Mouse (Mus musculus): ENCODE results near the gene Gm10521. TPM values are rescaled to one million over a fixed set of nuclear protein-coding genes. Genes with fewer than 3 reads are reported as not detected.
"Not testable (repeated sequence)": the region's sequence is repeated elsewhere in the genome, so short reads cannot be mapped to it uniquely, and the experiment has no call there.

The Gm10521 gene
- under 1 TPM; 0.10 to 0.51 TPM for total RNA-seq (2021)
- long read RNA-seq, experiment 1, result 0 reads
- long read RNA-seq, experiment 2, result 0 reads

DNA sequence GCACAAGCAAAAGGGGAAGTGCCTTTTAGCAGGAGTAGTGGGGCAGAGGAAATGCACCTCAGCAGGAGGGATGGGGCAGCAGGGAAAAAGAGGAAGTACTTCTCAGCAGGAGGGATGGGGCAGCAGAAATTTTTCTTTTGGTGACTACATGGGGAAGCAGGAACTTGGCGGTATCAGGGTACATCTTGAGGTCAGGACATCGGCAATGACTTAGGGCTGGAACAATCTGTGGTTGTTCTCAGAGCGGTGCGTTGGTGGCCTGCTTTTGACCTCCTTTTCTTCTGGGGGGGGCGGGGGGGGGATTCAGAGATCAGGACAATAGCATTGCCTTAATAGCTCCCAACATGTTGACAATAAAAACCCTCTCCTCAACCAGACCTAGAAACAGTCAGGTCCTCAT lies at the start of gene Gm10521:
Gm10521 (plus strand) TSS at position 301 of the 400 bp plus-strand sequence.
- not testable (repeated sequence) for DNase-seq (ENCODE audit: low spot score in 2 of 2)

DNA sequence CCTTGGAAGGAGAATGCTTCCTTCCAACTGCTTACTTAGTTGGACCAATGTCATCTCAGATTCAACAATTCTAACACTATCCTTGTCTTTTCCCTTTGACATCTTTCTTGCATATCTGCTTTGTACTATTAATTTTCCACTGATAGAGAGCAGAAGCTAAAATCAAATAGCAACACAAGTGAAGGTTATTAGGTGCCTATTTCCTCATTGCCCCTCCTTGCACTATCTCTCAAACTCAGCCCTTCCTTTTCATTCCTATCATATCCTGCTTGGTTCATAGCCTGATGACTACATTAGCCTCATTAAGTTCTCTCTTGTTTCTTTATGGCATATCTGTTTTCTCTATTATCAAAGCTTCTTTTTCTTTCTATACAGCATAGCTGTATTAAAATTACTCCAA lies 47.3 kb upstream of the Gm10521 start:
- DNase-seq (ENCODE audit: low spot score in 2 of 2), result no peak

DNA sequence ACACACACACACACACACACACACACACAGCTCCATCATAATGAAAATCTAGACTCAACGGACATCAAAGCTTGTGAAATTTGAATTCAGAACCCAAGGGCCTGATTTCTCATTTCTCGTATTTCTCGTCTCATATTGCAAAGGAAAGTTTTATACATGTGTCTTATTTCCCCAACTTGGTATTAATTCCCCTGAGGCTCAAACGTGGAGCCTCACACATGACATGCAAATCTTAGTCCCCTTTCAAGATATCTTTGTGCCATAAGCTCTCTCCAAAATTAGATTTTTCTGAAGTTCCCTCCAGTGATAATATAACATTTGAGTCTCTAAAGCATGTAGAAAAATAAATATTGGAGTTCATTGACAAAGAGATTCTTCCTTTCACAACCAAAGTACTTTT lies 46.7 kb upstream of the Gm10521 start:
- no peak for DNase-seq (ENCODE audit: low spot score in 2 of 2)

DNA sequence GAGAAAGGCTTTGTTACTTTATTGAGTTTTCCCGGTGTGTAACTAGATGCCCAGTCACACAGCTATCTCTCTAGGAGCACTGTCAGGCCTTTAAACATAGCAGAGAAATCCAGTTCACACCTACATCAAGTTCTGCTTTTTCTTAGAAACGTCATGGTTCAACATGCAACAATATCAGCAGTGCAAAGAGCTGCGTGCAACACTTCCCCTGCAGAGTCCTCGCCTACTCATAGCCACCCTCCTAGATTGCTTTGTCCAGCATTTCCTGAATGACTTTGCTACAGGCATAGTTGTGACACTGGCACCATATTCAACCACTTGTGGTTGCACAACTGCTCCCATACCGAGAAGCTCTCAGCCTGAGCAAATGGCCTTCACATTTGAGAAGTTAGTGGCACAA lies 46.0 kb upstream of the Gm10521 start:
- no peak for DNase-seq (ENCODE audit: low spot score in 2 of 2)

DNA sequence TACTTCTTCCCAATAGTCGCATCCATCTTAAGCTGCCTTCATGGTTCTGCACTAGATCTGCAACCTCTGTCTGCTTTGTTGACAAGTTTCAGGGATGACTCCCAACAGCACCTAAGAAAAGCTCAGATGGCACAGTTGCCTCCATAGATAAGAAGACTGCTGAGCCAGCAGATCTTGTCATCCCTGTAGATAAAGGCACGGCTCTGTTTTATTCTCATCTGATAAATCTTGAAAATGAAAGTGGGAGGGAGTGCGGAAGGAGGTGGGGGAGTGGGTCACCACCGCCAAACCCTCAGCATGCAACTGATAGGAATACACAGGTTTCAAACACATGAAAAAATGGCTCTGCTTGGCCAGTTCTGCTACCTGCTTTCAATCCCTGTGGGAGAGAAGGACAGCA lies 30.0 kb upstream of the Gm10521 start:
- no peak for DNase-seq (ENCODE audit: low spot score in 2 of 2)

DNA sequence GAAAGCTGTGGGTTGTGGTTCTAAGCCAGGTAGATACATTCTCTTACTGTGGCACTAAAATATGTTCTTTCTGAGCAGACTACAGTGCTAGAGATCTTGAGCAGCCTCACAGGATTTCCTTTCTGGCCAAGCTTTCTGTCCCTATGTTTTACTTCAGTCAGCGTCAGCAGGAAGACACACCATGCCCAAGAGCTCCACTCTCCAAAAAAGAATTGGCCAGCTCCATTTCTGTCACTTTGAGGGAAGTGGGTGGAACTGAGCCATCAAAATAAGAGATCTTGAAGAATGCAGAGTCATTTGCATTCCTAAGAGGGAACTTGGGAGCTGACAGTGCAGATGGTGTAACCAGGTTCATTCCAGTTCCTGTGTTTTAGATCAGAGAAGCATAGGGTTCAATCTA lies 8.5 kb upstream of the Gm10521 start:
- no peak for DNase-seq (ENCODE audit: low spot score in 2 of 2)

DNA sequence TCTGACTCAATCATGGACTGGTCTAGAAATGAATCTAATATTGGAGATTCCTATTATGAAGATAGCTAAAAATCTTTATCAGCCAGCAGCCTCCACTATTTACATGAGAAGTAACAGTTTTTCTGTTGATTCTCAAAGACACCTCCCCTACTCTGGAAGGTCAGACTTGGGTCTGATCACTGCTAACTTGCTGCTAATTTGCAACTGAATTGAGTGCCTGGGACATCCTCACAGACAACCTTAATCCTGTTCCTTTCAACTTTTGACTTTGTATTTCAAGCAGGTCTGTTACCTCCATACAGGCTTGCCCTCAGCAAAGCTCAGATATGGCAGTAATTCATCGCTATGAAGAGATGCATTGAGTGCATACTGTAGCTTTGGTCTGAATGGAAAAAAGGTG lies 8.5 kb downstream of the Gm10521 start:
- no peak for DNase-seq (ENCODE audit: low spot score in 2 of 2)

DNA sequence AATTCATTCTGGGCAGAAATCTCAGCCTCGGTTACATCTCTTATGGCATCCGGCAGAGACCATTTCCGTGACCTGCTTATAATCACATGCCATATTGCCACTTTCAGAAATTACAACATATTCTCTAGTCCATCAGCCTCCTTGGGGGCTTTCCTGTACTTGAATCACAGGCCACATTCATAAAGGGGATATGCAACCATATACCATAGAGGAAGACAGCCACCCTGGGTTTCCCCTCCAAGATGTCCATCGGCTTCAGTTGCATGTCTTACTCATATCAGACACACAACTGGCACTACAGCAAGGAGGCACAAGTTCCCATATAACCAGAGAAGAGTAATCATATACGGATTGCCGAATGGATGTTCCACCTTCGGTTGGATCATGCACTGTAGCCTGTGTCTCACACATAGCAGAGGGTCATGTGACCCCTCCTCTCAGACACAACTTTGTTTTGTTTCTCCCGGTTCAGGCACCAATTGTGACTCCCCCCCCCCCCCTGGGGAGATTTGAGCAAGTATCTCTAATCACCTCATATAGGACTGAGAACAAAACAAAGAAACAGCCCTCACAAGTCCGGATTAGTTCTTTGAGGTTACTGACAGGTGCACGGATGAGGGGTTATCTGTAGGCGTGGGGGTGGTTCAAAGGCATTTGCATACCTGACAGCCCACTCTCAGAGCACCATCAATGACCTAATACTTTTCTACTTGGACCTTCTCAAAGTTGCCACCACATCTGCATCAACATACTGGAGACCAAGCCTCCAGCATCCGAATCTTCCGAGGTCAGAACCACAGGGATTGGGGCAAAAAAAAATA lies 20.4 kb downstream of the Gm10521 start:
- no peak for DNase-seq (ENCODE audit: low spot score in 2 of 2)

DNA sequence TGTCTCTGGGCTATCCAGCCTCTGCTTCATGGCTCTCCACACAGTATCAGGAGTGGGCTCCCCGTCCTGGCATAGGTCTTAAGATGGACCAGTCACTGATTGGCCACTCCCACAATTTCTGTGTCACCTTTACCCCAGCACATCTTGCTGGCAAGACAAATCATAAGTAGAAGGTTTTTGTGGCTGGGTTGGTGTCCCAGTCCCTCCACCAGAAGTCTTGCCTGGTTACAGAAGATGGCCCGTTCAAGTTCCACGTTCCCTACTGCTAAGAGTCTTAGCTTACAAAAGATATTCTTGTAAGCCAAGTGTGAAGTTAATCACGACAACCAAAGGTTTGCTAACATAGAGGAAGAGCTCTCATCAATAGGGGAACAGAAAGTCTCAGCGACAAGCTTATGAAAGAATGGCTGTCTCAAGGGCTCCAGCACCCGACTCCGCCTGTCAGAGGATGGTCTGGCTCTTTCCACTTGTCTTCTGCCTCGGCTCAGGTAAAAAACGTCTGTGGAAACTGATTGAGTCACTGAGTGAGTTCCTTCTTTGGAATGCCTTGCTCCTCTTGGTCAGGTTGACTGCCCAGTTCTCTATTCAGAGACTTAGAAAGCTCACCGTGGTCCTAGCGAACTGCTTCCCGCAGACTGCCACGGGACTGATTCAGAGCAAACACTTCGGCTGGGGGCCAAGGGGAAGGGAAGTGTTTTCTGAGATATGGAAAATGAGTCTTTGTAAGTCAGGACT lies 22.0 kb downstream of the Gm10521 start, which contains the start of gene Slamf6:
Slamf6 (plus strand) TSS at position 211 of the 735 bp plus-strand sequence.
- no peak for DNase-seq (ENCODE audit: low spot score in 2 of 2)

DNA sequence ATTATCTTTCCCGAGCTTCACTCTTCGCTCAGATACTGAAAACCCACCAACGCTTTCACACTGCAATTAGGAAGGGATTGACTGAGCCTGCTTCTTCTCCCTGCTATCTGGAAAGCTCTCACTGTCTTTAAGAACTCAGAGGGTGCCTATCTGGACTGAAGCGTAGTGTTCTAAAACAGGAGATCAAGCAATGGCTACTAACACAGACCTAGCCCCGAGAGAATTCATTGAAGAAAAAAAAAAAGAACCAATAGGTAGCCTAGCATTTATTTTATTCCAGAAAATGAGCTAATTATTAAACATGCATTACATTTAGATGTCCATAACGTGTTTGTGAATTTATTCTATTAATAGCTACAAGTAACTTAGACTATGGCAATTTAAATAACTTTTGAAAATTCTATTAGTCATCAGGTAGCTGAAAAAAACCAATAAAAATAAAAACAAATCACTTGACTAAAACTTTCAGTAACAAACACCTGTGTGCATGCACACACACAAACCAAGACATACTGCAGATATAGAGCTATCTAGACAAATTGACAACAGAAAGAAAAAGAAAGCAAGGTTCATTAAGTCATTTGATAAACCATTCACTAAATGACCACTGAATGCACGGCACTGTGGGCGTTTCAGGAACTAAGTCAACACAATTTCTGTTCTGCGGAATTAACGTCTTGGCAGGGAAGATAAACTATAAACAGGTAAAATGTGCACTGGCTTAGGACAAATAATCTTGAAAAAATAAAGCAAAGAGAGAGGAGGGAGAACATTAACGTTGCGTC lies 22.9 kb downstream of the Gm10521 start:
- no peak for DNase-seq (ENCODE audit: low spot score in 2 of 2)

DNA sequence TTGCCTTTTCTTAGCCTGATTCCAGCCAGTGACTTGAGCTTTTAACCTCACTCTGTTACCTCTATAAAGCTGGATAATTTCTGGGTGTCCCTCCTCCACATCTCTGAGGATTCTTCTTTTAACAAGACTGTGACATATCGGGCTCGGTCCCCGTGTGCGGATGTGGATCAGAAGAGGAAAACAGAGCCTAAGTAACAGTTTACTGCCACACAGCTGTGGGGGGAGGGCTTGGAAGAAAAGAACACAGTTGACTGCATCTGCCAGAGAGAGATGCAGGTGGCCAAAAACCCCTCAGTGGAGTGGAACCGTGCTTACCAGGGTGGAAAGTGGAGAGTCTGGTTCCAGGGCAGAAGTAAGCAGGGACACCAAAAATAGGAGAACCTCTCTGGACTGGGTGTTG lies 23.7 kb downstream of the Gm10521 start:
- no peak for DNase-seq (ENCODE audit: low spot score in 2 of 2)

DNA sequence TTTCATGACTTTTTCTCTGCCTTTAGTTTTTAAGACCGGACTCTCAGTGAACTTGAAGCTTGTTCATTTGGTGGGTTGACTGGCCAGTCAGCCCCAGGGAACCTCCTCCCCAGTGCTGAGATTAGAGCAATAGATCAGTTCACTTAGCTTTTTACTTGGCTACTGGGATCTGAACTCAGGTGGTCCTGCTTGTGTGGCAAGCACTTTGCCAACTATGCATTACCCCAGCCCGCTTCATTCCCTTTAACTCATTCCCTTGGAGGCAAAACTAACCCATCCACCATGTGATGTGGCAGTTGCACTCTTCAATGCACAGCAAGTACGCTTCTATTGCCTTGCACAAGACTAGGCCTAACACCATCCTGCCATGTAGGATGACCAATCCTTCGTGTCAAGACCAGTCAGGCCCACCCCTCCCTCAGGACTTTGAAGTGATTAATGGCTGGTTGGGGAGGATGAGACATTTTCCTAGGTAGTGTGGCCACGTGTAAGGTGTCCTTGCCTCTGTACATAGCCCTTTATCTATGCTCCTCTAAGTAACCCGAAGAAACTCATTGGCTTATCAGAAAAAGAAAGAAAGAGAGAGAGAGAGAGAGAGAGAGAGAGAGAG lies 24.5 kb downstream of the Gm10521 start:
- no peak for DNase-seq (ENCODE audit: low spot score in 2 of 2)

DNA sequence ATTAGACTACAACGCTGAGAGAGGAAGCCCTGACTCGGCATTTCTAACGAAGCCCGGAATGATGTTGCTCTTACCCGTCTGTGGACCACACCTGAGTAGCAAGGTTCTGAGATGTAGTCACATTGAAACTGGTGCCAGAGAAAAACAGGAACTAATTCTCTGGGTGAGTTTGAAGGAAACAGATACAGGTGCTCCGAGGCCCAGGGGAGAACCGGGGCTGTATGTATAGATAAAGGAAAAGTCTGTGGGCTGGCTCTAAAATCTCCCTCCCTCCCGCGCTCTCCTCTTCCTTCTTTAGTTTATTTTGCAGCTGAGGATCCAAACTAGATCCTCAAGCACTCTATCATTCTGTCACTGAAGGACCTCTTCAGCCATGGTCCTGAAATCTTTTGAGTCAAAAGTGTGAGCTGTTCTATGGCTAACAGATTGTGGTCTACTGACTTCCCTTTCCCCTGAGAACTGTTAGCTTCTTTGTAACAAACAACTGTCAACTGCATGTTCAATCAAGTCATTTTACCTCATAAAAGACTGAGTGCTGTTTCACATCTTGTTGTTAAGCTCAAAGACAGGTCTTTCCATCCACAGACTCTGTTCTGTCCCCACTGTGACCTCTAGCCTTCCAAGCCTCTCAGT lies 25.6 kb downstream of the Gm10521 start:
- DNase-seq (ENCODE audit: low spot score in 2 of 2), result no peak

DNA sequence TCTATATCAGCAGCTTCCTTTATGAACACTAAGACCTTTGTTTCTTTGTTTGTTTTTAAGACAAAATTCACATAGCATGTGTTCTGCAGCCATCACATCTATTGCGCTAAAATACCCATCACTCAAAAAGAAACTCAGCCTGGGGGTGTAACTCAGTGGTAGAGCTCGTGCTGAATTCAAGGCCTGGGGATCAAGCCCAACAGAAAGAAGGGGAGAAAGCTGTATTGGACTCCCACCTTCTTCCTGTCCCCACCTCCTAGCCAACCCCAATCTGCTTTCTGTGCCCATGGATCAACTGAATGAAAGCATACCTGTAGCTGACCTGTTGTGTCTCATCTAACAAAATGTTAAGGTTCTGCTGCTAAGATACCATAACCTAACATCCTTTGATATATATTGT lies 26.2 kb downstream of the Gm10521 start:
- DNase-seq (ENCODE audit: low spot score in 2 of 2), result no peak

DNA sequence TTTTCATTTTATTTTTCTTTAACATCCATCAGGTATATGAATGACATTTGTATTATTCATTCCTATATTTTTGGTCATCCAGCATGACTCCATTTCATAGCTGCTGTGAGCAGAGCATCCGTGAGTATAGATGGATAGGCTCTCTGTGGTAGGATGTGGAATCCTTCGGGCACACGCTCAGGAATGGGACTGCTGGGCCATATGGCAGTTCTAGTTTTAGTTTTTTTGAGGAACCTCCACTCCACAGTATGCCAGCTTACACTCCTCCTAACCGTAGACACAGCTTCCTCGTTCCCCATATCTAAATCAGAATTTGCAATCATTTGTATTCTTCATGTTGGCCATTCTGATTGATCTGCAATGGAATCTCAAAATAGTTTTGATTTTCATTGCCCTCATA lies 27.4 kb downstream of the Gm10521 start:
- no peak for DNase-seq (ENCODE audit: low spot score in 2 of 2)

DNA sequence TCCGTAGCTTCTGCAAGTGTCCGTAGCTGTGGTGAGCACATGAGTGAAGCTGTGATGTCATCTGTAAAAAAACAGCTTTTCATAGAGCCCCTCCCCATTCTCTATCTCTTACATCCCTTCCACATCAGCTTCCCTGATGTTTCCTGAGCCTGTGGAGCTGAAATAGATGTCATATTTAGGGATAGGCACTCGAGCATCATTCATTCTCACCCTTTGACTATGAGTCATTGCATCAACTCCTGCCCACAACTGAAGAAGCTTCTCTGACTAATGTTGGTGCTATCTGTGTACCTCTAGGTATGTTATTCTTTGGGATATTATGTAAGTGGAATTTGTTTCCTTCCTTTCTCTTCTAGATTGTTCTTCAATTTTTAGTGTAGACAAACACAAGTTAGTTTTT lies 29.4 kb downstream of the Gm10521 start:
- no peak for DNase-seq (ENCODE audit: low spot score in 2 of 2)

DNA sequence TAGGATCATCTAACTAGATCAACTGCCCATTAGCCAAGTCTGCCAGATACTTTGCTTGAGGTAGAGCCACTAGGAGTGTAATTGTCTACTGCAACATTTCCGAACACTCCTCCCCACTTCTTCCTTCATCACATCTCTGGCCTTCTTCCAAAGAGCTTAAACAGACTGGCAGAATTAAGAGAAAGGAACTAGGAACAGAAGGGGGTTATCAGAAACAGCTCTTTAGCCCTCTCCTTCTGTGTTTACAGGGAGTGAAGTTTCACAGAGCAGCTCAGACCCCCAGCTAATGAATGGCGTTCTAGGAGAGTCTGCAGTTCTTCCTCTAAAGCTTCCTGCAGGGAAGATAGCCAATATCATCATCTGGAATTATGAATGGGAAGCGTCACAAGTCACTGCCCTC lies 38.4 kb downstream of the Gm10521 start:
- DNase-seq (ENCODE audit: low spot score in 2 of 2), result no peak

DNA sequence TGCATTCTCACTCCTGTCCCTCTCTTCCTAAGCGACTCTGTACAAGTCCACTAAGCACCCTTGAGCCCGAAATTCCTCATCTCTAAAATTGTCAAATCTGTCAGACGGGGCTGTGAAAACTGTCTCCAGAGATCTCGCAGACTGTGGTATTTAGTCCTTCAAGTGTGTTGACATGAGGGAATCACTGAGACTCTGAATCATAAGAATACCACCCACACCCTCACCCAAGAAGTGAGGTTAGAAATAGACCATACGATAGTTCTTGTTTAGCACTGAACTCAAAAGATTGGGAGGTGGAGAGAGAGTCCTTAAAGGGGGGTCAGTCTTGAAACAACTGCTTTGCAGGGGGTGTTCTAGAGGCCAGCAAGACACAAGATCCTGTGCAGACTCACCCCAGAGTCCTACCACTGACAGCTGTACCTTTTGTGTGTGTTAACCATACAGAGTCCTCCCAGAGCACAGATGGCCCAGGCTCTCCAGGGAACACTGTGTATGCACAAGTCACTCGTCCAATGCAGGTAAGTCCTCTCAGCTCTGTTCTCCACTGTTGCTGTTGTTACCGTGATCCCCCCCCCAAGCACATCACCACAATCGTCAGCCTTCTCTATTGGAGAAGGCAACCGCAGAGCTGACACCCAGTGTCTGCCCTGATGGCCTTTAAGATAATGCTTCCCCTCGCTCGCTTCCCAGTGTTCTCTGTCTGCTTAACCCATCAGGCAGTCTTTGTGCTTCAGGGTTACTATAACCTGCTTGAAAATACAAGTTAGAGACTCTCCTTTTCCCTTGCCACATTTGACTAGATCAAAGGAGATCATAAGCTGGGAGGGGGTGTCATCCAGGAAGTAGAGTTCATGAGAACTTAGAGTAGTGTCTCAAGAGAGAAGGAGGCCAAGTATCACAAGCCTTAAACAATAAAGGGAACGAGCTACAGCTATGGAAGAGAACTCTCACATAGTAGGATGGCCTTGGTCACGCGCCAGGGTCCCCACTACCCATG lies 43.8 kb downstream of the Gm10521 start:
- no peak for DNase-seq (ENCODE audit: low spot score in 2 of 2)

DNA sequence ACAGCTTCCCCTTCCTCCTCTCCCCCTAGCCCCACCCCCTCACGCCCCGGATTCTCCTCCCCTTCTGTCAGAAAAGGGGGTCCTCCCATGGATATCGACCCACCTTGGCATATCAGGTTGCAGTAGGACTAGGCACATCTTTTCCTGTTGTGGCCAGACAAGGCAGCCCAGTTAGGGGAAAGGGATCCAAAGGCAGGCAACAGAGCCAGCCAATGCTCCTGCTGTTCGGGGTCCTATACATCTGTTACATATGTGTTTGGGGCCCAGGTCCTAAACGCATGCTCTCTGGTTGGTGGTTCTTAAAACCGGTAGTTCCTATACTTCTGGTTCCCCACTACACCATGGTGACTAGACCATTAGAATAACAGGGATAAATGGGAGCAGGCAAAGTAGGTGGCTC lies 45.2 kb downstream of the Gm10521 start:
- DNase-seq (ENCODE audit: low spot score in 2 of 2), result no peak

Data from adrenal gland, adult 18-20 months (tissue).